Mouse (Mus musculus) layer of hippocampus, adult 8-10 months (tissue): Measurements from ENCODE around the gene Tmem150c. TPM values are rescaled to one million over a fixed set of nuclear protein-coding genes. Genes with fewer than 3 reads are reported as not detected.
A peak's percentile ranks its signal among the peaks of the same experiment; 100 is the strongest.

Experiments used
- DNase-seq, 2 experiments: peaks; one replicate each; pipeline ENCODE4 v3.0.0; 2022; ENCODE audit warnings: low spot score in 2 of 2
- total RNA-seq, 4 experiments: library from RNA; stranded (reverse); gene quantifications; 2 replicates each; pipeline ENCODE4 v1.2.4; 2022

Gene Tmem150c
- total RNA-seq, 4 experiments from 2014 or later: 61.3 to 73.4 (median 69.5) TPM

GRCm38 (mm10) chr5:100166591-100167491, 7.2 kb upstream of the Tmem150c start:
- DNase-seq: peak in 1 of 2 experiments; percentile 48

- DNase-seq: no peak
These were observed 3.8 kb upstream of the Tmem150c start for GRCm38 (mm10) chr5:100163368-100163767.

- DNase-seq: no peak
These were observed 3.2 kb upstream of the Tmem150c start for GRCm38 (mm10) chr5:100162857-100163256.

GRCm38 (mm10) chr5:100162053-100162452, 2.4 kb upstream of the Tmem150c start:
- DNase-seq: no peak

GRCm38 (mm10) chr5:100158791-100159637, 594 bp downstream of the Tmem150c start:
- peak in 1 of 2 experiments; percentile 26 for DNase-seq

GRCm38 (mm10) chr5:100158301-100158700, 1.3 kb downstream of the Tmem150c start:
- DNase-seq: no peak

- DNase-seq: no peak
These were observed 4.0 kb downstream of the Tmem150c start for GRCm38 (mm10) chr5:100155646-100156045.

- no peak for DNase-seq
These were observed 9.6 kb downstream of the Tmem150c start for GRCm38 (mm10) chr5:100149967-100150366.

GRCm38 (mm10) chr5:100144836-100145235, 14.8 kb downstream of the Tmem150c start:
- DNase-seq: no peak

GRCm38 (mm10) chr5:100127283-100127682, 32.3 kb downstream of the Tmem150c start:
- no peak for DNase-seq

- no peak for DNase-seq
These were observed 34.0 kb downstream of the Tmem150c start for GRCm38 (mm10) chr5:100125409-100126123.

- no peak for DNase-seq
These were observed 35.1 kb downstream of the Tmem150c start for GRCm38 (mm10) chr5:100124530-100124929.

- no peak for DNase-seq
These were observed 36.3 kb downstream of the Tmem150c start for GRCm38 (mm10) chr5:100123283-100123682.

- no peak for DNase-seq
These were observed 38.4 kb downstream of the Tmem150c start for GRCm38 (mm10) chr5:100121170-100121569.

GRCm38 (mm10) chr5:100120711-100121141, 38.9 kb downstream of the Tmem150c start:
- DNase-seq: no peak

GRCm38 (mm10) chr5:100119331-100119730, 40.3 kb downstream of the Tmem150c start:
- no peak for DNase-seq

- DNase-seq: peak; percentile 32 to 46
These were observed 46.2 kb downstream of the Tmem150c start for GRCm38 (mm10) chr5:100113403-100113802.

GRCm38 (mm10) chr5:100110581-100110980, 49.0 kb downstream of the Tmem150c start:
- DNase-seq: no peak

- peak; percentile 45 to 53 for DNase-seq
These were observed 49.9 kb downstream of the Tmem150c start for GRCm38 (mm10) chr5:100109543-100110282.

GRCm38 (mm10) chr5:100108866-100109265, 50.7 kb downstream of the Tmem150c start:
- peak; percentile 87 to 89 for DNase-seq

GRCm38 (mm10) chr5:100102395-100102794, 57.2 kb downstream of the Tmem150c start:
- DNase-seq: no peak
